Mouse (Mus musculus) c-Kit-negative CD71-positive TER-119-positive erythroid progenitor cells, embryonic 14.5 days (primary cell): Measurements from ENCODE around the gene Agt.
A peak's percentile ranks its signal among the peaks of the same experiment; 100 is the strongest.

Source experiments
- DNase-seq: peaks from one replicate; pipeline ENCODE4 v3.0.0-alpha.2; 2013; ENCODE audit warnings: low read depth, low spot score

Agt gene

GRCm38 (mm10) chr8:124555113-124555750, 14.3 kb downstream of the Agt start:
- DNase-seq = no peak

- no peak for DNase-seq
Observed at GRCm38 (mm10) chr8:124551011-124551661, 18.4 kb downstream of the Agt start.

GRCm38 (mm10) chr8:124548187-124548586, 21.3 kb downstream of the Agt start:
- no peak for DNase-seq

GRCm38 (mm10) chr8:124547269-124547668, 22.2 kb downstream of the Agt start:
- no peak for DNase-seq

GRCm38 (mm10) chr8:124546815-124547214, 22.7 kb downstream of the Agt start:
- no peak for DNase-seq

- DNase-seq = no peak
Observed at GRCm38 (mm10) chr8:124546371-124546770, 23.1 kb downstream of the Agt start.

- DNase-seq = no peak
Observed at GRCm38 (mm10) chr8:124543272-124543671, 26.2 kb downstream of the Agt start.

- no peak for DNase-seq
Observed at GRCm38 (mm10) chr8:124542001-124542400, 27.5 kb downstream of the Agt start.

GRCm38 (mm10) chr8:124540906-124541305, 28.6 kb downstream of the Agt start:
- DNase-seq = no peak

GRCm38 (mm10) chr8:124535451-124535850, 34.1 kb downstream of the Agt start:
- DNase-seq = no peak

GRCm38 (mm10) chr8:124532626-124533025, 36.9 kb downstream of the Agt start:
- DNase-seq = no peak

GRCm38 (mm10) chr8:124530996-124531395, 38.5 kb downstream of the Agt start:
- DNase-seq = no peak

- DNase-seq = no peak
Observed at GRCm38 (mm10) chr8:124530556-124530955, 39.0 kb downstream of the Agt start.

- no peak for DNase-seq
Observed at GRCm38 (mm10) chr8:124530076-124530475, 39.4 kb downstream of the Agt start.

- DNase-seq = no peak
Observed at GRCm38 (mm10) chr8:124526261-124526660, 43.2 kb downstream of the Agt start.

- DNase-seq = no peak
Observed at GRCm38 (mm10) chr8:124521946-124522345, 47.6 kb downstream of the Agt start.

- peak; percentile 78 for DNase-seq
Observed at GRCm38 (mm10) chr8:124520249-124521080, 49.0 kb downstream of the Agt start, which contains the start of gene Cog2. TSS of gene Cog2 (plus strand) at chr8:124520767.

GRCm38 (mm10) chr8:124517142-124517541, 52.4 kb downstream of the Agt start:
- no peak for DNase-seq

GRCm38 (mm10) chr8:124516525-124516924, 53.0 kb downstream of the Agt start:
- DNase-seq = no peak

- no peak for DNase-seq
Observed at GRCm38 (mm10) chr8:124516039-124516438, 53.5 kb downstream of the Agt start.

- DNase-seq = no peak
Observed at GRCm38 (mm10) chr8:124509156-124509555, 60.4 kb downstream of the Agt start.

- DNase-seq = no peak
Observed at GRCm38 (mm10) chr8:124508321-124508695, 61.2 kb downstream of the Agt start.
